ENCODE assay signal across 23 mouse cellular contexts in the genomic region with DNA sequence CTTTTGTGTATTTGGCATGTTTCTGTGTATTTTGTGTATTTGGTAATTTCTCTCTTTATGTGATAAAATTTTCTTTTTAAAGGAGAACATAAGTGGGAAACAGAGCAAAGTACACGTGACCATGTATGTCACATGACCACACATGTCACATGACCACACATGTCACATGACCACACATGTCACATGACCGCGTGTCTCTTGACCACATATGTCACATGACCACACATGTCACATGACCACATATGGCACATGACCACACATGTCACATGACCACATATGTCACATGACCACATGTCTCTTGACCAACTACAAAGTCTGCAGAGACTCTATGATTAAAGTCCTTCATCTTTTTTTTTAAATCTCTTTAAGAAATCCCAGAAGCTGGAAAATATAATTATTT.
DNase-seq lines count a peak whose midpoint lies in the region; ATAC-seq and TF ChIP-seq lines count a peak whose summit lies in the region.
"Had no signal": no experiment of that assay in that cellular context is flagged by ENCODE, and none has a peak within 500 bp of the region (broad histone marks: within the 10 kb centered on the region; RNA-seq: fewer than 3 reads in every experiment).

No protein-coding gene starts in this region.

- H3K4me1 ChIP-seq in kidney, embryonic 16.5 days (ENCODE audit: insufficient read depth, low read length): no peaks in the 10 kb centered on the region
- H3K4me1 ChIP-seq: forebrain, embryonic 13.5 days; heart, embryonic 10.5 days; hindbrain, embryonic 13.5 days; kidney, embryonic 15.5 days; limb, embryonic 12.5 days; liver, embryonic 13.5 days; midbrain, embryonic 15.5 days; neural tube, embryonic 15.5 days had no signal

- H3K36me3 ChIP-seq in kidney, embryonic 16.5 days (ENCODE audit: insufficient read depth, low read length): no peaks in the 10 kb centered on the region
- H3K36me3 ChIP-seq: heart, embryonic 10.5 days; hindbrain, embryonic 13.5 days; kidney, embryonic 15.5 days; limb, embryonic 12.5 days; liver, embryonic 13.5 days; midbrain, embryonic 15.5 days; neural tube, embryonic 15.5 days had no signal

- no peaks in the 10 kb centered on the region for H3K27me3 ChIP-seq in kidney, embryonic 16.5 days (ENCODE audit: insufficient read depth, low read length)
- H3K27me3 ChIP-seq: forebrain, embryonic 13.5 days; hindbrain, embryonic 13.5 days; kidney, embryonic 15.5 days; limb, embryonic 12.5 days; liver, embryonic 13.5 days; midbrain, embryonic 15.5 days; neural tube, embryonic 15.5 days had no signal

- no peak for TF ChIP-seq POLR2A in brain, embryonic 14.5 days (IDR thresholded peaks at IDR 0.05; ENCODE audit: borderline replicate concordance, extremely low read depth, insufficient read depth, insufficient read length, poor library complexity, severe bottlenecking)

- no peaks in the 10 kb centered on the region for H3K9me3 ChIP-seq in kidney, embryonic 16.5 days (ENCODE audit: low read length)
- H3K9me3 ChIP-seq: forebrain, embryonic 13.5 days; heart, embryonic 10.5 days; hindbrain, embryonic 13.5 days; kidney, embryonic 15.5 days; limb, embryonic 12.5 days; liver, embryonic 13.5 days; midbrain, embryonic 15.5 days; neural tube, embryonic 15.5 days had no signal

- peak; percentile 7 for DNase-seq in embryo, embryonic 11.5 days (ENCODE audit: low read depth, low spot score)
- DNase-seq in embryo, embryonic 11 days: no peak
- DNase-seq in retina, postnatal 1 day: peak; percentile 11
- DNase-seq in retina, embryonic 14.5 days (ENCODE audit: low spot score): no peak
- DNase-seq in brain, embryonic 14.5 days (ENCODE audit: low read depth): peak; percentile 25
- DNase-seq in B cell, adult 2 months: no peak
- no peak for DNase-seq in layer of hippocampus, adult 8-10 months (ENCODE audit: low spot score in 2 of 2)
- DNase-seq: adrenal gland, adult 8-10 months; cerebellum, adult 9-11 months; gastrocnemius, postnatal 25 days; liver, embryonic 13.5 days; right cerebral cortex, postnatal 4 days had no signal

- H3K27ac ChIP-seq in kidney, embryonic 16.5 days (ENCODE audit: low read length): no peak overlapping the region
- H3K27ac ChIP-seq: forebrain, embryonic 13.5 days; heart, embryonic 10.5 days; hindbrain, embryonic 13.5 days; kidney, embryonic 15.5 days; limb, embryonic 12.5 days; liver, embryonic 13.5 days; midbrain, embryonic 15.5 days; neural tube, embryonic 15.5 days; stomach, postnatal 0 days had no signal

- no peak for ATAC-seq in kidney, embryonic 16.5 days (ENCODE audit: low FRiP score, low TSS enrichment)
- ATAC-seq: forebrain, embryonic 13.5 days; intestine, embryonic 16.5 days; midbrain, embryonic 15.5 days had no signal

- no peak overlapping the region for H3K4me2 ChIP-seq in kidney, embryonic 16.5 days (replicated peaks; ENCODE audit: low read depth, low read length)
- H3K4me2 ChIP-seq: forebrain, embryonic 13.5 days; hindbrain, embryonic 13.5 days; kidney, embryonic 15.5 days; limb, embryonic 12.5 days; liver, embryonic 13.5 days; midbrain, embryonic 15.5 days; neural tube, embryonic 15.5 days had no signal

- H3K4me3 ChIP-seq in kidney, embryonic 16.5 days (ENCODE audit: low read length): no peak overlapping the region
- H3K4me3 ChIP-seq: forebrain, embryonic 13.5 days; heart, embryonic 10.5 days; hindbrain, embryonic 13.5 days; kidney, embryonic 15.5 days; limb, embryonic 12.5 days; liver, embryonic 13.5 days; midbrain, embryonic 15.5 days; myocyte; neural tube, embryonic 15.5 days had no signal

- no peak for TF ChIP-seq CTCF in brain, embryonic 14.5 days (IDR thresholded peaks at IDR 0.05; ENCODE audit: borderline replicate concordance, extremely low read depth, insufficient read depth, insufficient read length)

- WGBS in kidney, embryonic 16.5 days: 91% methylated on average over 3 of the region's 3 CpGs

- H3K9ac ChIP-seq in kidney, embryonic 16.5 days (replicated peaks; ENCODE audit: low read length): no peak overlapping the region
- H3K9ac ChIP-seq: forebrain, embryonic 13.5 days; hindbrain, embryonic 13.5 days; kidney, embryonic 15.5 days; limb, embryonic 12.5 days; liver, embryonic 13.5 days; midbrain, embryonic 15.5 days; neural tube, embryonic 15.5 days had no signal

Comparison
In these comparisons a context has a peak if more than half of its experiments do, and no peak if none do; other contexts are left out.
1. DNase-seq: peak in embryo, embryonic 11.5 days (single experiment), retina, postnatal 1 day (single experiment) and brain, embryonic 14.5 days (single experiment); none in embryo, embryonic 11 days (single experiment), retina, embryonic 14.5 days (single experiment), B cell, adult 2 months (0 of 2) and layer of hippocampus, adult 8-10 months (0 of 2).